Mouse (Mus musculus): ENCODE results near the gene Kcne2.

Gene Kcne2

GRCm38 (mm10) chr16:92309126-92309525, 16.9 kb downstream of the Kcne2 start:
- DNase-seq (ENCODE audit: low read depth, low spot score) = no peak

DNA sequence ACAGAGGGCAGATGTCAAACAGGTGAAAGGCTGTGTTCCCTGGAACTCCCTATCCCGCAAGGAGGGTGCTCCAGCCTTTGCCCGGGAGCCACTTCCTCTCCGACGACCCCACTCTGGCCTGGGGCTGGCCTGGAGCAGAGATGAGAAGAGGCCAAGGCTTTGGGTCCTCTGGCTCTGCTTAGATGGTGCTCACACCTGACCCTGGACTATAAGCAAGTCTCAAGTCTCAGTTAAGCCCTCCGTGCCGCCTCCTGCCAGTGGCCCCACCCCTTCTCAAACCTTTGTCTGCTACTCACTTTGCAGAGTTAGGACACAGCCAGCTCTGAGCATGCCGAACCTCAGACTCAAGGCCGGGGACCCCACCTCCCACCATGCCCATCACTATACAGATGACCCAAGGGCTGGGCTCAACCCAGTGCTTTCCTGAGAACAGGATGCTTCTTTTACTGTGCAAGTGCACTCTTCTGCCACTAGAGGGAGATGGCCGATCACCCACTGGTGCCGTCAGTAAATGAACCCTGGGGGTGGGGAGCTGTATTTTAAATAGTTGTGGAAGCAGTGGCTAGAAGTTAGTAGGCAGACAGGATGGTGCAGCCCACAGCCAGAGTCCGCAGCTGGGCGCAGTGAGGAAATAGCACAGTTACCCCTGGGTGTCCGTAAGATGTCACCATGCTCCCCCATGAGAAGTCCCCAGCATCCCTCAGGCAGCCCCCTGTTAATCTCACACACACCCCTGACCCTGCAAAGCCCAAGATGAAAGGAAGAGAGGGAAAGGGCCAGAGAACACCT, 22.0 kb downstream of the Kcne2 start:
- peak; percentile 31 for DNase-seq (ENCODE audit: low read depth, low spot score)

- no peak for DNase-seq (ENCODE audit: low read depth, low spot score)
Measured at GRCm38 (mm10) chr16:92316049-92316738, 24.0 kb downstream of the Kcne2 start.

GRCm38 (mm10) chr16:92319353-92320109, 27.3 kb downstream of the Kcne2 start:
- DNase-seq (ENCODE audit: low read depth, low spot score) = peak; percentile 78

GRCm38 (mm10) chr16:92320361-92320760, 28.2 kb downstream of the Kcne2 start:
- no peak for DNase-seq (ENCODE audit: low read depth, low spot score)

- DNase-seq (ENCODE audit: low read depth, low spot score) = no peak
Measured at GRCm38 (mm10) chr16:92321341-92321740, 29.2 kb downstream of the Kcne2 start, which contains the start of gene Fam243. Gene Fam243, minus strand, starts transcription at chr16:92321441.

DNA sequence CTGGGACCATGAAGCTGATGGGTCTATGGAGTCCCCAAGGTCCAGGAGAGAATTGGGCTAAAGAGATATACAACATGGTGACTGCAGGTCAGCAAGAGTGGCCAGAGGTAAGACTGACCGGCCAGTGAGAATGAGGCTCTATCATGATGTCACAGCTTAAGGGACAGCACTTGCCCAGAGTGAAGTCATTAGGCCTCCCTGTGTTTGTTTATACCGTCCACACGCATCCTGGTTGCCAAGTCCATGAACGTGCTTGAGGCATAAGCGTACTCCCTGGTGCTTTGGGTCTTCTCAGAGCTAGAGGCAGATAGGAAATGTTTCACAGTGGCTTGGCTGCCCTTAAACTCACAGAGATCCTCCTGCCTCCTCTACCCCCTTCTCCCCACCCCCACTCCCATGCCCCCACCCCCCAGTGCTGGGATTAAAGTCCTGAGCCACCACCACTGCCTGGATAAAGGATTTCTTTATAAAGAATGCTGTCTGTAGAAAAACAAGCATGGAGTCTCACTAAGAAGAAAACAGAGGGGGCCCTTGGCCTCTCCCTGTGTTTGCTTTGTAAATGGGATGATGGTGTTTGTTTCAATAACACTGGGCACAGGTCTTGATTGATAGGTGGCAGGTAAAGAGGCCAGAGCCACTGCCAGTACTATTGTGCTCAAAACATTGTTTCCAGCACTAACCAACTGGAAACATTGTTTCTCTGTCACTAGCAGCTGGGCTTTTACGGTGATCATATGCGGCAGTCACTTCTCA, 32.3 kb downstream of the Kcne2 start:
- DNase-seq (ENCODE audit: low read depth, low spot score) = no peak

- no peak for DNase-seq (ENCODE audit: low read depth, low spot score)
Measured at GRCm38 (mm10) chr16:92325062-92325406, 32.8 kb downstream of the Kcne2 start.

- DNase-seq (ENCODE audit: low read depth, low spot score) = no peak
Measured at GRCm38 (mm10) chr16:92327911-92328310, 35.7 kb downstream of the Kcne2 start.

GRCm38 (mm10) chr16:92330966-92331365, 38.8 kb downstream of the Kcne2 start:
- no peak for DNase-seq (ENCODE audit: low read depth, low spot score)

DNA sequence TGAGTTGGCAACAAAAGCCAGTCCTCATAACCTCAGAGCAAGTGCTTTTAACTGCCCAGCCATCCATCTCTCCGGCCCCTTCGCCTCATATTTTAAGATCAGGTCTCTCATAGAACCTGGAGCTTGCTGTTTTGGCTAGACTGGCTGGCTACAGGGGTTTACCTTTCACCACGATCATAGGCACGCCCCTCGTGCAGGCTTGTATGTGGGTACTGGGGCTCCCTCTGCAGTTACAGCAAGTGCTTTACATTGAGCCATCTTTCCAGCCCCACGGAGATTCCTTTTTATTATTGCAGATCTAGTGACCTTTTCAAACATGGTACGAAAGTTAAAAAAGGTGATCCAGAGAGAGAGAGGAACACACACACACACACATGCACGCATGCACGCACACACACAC, 42.4 kb downstream of the Kcne2 start:
- no peak for DNase-seq (ENCODE audit: low read depth, low spot score)

DNA sequence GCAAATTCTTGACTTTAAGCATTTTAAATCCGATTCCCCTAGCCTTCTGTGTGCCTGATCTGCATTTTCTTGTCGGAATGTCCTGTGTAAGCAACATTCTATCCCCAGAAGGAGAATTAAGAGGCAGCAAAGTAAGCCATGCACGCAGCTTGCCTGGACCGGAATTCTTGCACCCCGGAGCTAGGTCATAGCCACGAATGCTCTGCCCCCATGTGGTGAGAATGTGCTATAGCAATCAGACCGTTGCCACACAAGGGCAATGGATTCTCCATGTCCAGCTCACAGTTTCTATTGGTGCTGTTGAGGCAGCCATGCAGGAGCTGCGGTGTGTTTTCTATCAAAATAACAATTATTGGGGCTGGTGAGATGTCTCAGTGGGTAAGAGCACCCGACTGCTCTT, 44.1 kb downstream of the Kcne2 start:
- peak; percentile 27 for DNase-seq (ENCODE audit: low read depth, low spot score)

DNA sequence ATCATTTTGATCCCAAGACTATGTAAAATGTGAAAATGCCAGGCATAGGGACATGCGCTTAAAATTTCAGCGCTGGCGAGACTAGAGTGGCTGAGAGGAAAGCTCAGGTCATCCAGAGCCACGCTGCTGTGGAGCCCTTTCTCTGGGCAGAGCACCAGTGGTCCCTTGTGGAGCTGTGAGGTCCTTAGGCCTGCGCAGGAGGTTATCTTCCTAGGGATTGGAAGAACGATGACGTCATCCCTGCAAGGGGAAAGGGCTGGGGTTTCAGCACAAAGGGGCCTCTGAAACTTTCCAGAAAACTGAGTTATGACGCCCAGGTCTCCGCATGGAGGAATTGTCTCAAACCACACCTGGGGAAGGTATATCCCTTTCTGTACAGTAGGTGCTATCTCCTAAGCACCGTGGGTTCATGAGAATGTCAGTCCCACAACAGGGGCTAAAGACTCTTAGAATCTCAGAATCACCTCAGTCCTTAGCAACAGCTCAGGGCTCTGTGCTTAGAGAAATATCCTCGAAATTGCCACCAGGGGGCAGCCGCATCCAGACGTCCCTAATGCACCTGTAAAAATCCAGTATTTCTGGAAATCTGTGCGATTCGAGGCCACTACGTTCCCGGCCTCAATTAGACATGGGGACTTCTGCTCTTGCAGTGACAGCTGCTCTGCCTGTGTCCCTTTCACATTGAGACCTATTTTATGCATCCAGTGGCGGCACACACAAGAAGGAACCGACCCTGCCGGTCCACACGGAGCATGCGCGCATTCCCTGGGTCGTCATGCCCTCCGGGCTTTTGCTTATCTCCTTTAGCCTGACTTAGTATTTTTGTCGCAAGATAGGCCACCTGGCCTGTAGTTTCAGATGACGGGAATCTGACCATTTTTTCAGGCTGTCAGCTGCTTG, 48.7 kb downstream of the Kcne2 start:
- DNase-seq (ENCODE audit: low read depth, low spot score) = peak; percentile 49

- no peak for DNase-seq (ENCODE audit: low read depth, low spot score)
Measured at GRCm38 (mm10) chr16:92345177-92345576, 53.0 kb downstream of the Kcne2 start.

- DNase-seq (ENCODE audit: low read depth, low spot score) = no peak
Measured at GRCm38 (mm10) chr16:92346297-92346916, 54.2 kb downstream of the Kcne2 start.

Measured in telencephalon, adult 2 months (tissue).